Mouse (Mus musculus) urinary bladder, postnatal 10 days (tissue): Measurements from ENCODE around the gene Rps6ka2.
"Not testable (repeated sequence)": the region's sequence is repeated elsewhere in the genome, so short reads cannot be mapped to it uniquely, and the experiment has no call there.

Experiments
- DNase-seq: peaks from one replicate; pipeline ENCODE4 v3.0.0; 2022; ENCODE audit warnings: low spot score

The Rps6ka2 gene

GRCm38 (mm10) chr17:7169627-7170303, at the start of gene Rps6ka2:
Rps6ka2 (plus strand) TSS chr17:7170115.
- DNase-seq, result peak; percentile 86

- not testable (repeated sequence) for DNase-seq
These were observed 49.1 kb upstream of the Rps6ka2 start for GRCm38 (mm10) chr17:7120835-7121234.

- not testable (repeated sequence) for DNase-seq
These were observed 47.4 kb upstream of the Rps6ka2 start for GRCm38 (mm10) chr17:7122554-7122953.

GRCm38 (mm10) chr17:7126475-7126874, 43.4 kb upstream of the Rps6ka2 start:
- DNase-seq, result not testable (repeated sequence)

GRCm38 (mm10) chr17:7134002-7134401, 35.9 kb upstream of the Rps6ka2 start:
- not testable (repeated sequence) for DNase-seq

GRCm38 (mm10) chr17:7135277-7135676, 34.6 kb upstream of the Rps6ka2 start:
- not testable (repeated sequence) for DNase-seq

- DNase-seq, result no peak
These were observed 31.6 kb upstream of the Rps6ka2 start for GRCm38 (mm10) chr17:7138186-7138925.

GRCm38 (mm10) chr17:7140399-7141174, 29.3 kb upstream of the Rps6ka2 start:
- no peak for DNase-seq

GRCm38 (mm10) chr17:7142367-7142766, 27.5 kb upstream of the Rps6ka2 start:
- DNase-seq, result no peak

GRCm38 (mm10) chr17:7143885-7144518, 25.9 kb upstream of the Rps6ka2 start:
- no peak for DNase-seq

- no peak for DNase-seq
These were observed 24.4 kb upstream of the Rps6ka2 start for GRCm38 (mm10) chr17:7145373-7146058.

GRCm38 (mm10) chr17:7146479-7146878, 23.4 kb upstream of the Rps6ka2 start:
- no peak for DNase-seq

- no peak for DNase-seq
These were observed 22.0 kb upstream of the Rps6ka2 start for GRCm38 (mm10) chr17:7147920-7148321.

- no peak for DNase-seq
These were observed 20.4 kb upstream of the Rps6ka2 start for GRCm38 (mm10) chr17:7149328-7150195.

GRCm38 (mm10) chr17:7151446-7152100, 18.3 kb upstream of the Rps6ka2 start:
- no peak for DNase-seq

- no peak for DNase-seq
These were observed 17.3 kb upstream of the Rps6ka2 start for GRCm38 (mm10) chr17:7152662-7153061.

GRCm38 (mm10) chr17:7163955-7164354, 6.0 kb upstream of the Rps6ka2 start:
- no peak for DNase-seq

- no peak for DNase-seq
These were observed 4.4 kb upstream of the Rps6ka2 start for GRCm38 (mm10) chr17:7165524-7165923.

- DNase-seq, result no peak
These were observed 821 bp upstream of the Rps6ka2 start for GRCm38 (mm10) chr17:7168961-7169626.
